Mouse (Mus musculus): Measurements from ENCODE around the gene Hoxd10.

Gene Hoxd10

DNA sequence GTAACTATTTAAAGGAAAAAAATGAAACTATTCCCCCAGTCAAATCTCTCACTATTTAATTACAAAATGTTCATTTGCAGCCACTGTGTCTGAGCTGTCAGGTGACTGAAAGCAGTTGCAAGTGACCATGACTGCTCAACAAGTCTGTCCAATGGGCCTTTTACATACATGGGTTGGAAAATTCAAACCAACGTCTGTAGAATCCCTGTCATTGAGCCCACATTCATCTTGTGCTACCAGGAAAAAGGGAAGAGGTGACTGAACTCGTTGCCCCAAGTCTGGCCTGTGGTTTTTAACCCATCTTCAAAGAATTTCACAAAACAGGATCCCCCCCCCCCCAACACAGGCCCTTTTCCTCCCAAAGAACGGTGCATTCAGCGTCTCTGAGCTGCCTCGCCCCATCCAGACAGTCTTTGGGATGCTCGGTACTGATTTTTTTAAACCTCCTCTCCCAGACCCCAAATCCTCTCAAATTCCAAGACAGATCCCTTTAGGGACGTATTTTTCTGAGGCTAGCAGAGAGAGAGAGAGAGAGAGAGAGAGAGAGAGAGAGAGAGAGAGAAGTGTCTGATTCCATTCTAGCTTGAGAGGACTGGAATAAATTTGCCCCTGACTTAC, 4.2 kb downstream of the Hoxd10 start:
- DNase-seq (ENCODE audit: low spot score in 2 of 2) = no peak

DNA sequence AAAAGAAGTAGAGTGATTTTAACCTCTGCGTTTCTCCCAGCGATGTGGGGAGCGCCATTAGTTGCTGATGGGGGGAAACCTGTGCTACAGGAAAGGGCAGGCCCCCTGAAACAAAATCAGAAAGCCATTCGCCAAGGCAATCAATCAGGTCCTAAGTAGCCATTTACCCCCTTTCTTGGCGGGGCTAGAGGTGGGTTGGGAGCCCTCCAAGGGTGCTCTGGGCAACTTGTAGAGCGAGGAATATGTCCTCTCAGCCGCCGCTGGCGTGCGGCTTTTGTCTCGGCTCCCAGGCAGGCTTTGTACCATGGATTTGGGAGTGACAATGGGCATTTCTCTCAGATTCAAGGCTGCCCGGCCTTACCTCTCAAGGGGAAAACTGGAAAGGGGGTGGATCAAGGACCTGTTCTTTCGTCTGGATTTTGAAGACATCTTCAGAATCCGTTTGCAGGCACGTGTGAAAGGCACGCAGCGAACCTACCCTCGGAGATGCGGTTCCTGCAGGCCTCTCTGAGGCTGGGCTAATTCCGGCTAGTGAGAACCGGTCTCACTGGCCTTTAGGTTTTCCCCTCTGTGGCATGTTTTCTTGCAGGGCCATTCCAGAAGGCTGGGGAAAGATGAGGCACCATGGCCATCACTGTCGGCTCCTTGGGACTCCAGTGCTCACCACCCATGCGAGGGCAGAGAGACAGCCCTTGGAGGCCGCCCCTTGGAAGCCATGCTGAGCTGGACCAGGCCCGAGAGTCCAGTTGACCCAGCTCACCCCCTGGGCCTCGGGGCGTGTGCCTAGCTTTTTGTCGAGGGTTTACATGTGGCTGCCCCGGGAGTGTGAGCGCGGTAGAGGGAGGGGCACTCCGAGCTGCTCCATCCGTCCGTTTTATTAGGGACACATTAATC, 5.0 kb downstream of the Hoxd10 start:
- DNase-seq (ENCODE audit: low spot score in 2 of 2) = no peak

GRCm38 (mm10) chr2:74697567-74698121, 5.9 kb downstream of the Hoxd10 start, which contains the start of gene Hoxd9:
Gene Hoxd9, plus strand, starts transcription at chr2:74697727.
- no peak for DNase-seq (ENCODE audit: low spot score in 2 of 2)

- no peak for DNase-seq (ENCODE audit: low spot score in 2 of 2)
These were observed 6.7 kb downstream of the Hoxd10 start for GRCm38 (mm10) chr2:74698201-74699052.

- DNase-seq (ENCODE audit: low spot score in 2 of 2) = no peak
These were observed 7.3 kb downstream of the Hoxd10 start for GRCm38 (mm10) chr2:74699053-74699430.

GRCm38 (mm10) chr2:74699664-74700545, 8.2 kb downstream of the Hoxd10 start:
- DNase-seq (ENCODE audit: low spot score in 2 of 2) = no peak

DNA sequence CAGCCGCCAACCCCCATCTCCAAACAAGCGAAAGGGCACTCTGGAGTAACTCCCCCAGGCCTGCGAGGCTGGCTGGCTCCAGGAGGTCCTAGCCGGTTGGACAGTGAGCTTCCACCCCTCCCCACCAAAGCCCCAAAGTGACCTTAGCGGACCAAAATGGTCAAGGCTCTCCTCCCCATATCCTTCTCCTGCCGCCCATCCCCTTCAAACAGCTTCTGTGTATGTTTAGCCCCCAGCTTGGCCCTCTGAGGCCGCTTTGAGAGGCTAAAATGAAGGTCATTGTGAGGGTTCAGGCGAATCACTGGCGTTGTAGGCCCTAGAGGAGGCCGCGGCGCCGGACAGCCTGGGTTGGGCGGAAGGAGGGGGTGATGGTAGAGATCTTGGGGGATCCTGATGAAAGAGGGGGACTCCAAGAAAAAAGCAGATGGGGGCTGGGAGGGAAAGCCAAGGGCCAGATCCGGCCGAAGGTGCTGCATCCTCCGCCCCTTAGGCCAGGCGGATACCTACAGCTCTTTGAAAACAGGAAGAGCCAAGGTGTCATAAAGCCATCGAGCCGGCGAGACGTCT, 8.9 kb downstream of the Hoxd10 start:
- DNase-seq (ENCODE audit: low spot score in 2 of 2) = no peak

DNA sequence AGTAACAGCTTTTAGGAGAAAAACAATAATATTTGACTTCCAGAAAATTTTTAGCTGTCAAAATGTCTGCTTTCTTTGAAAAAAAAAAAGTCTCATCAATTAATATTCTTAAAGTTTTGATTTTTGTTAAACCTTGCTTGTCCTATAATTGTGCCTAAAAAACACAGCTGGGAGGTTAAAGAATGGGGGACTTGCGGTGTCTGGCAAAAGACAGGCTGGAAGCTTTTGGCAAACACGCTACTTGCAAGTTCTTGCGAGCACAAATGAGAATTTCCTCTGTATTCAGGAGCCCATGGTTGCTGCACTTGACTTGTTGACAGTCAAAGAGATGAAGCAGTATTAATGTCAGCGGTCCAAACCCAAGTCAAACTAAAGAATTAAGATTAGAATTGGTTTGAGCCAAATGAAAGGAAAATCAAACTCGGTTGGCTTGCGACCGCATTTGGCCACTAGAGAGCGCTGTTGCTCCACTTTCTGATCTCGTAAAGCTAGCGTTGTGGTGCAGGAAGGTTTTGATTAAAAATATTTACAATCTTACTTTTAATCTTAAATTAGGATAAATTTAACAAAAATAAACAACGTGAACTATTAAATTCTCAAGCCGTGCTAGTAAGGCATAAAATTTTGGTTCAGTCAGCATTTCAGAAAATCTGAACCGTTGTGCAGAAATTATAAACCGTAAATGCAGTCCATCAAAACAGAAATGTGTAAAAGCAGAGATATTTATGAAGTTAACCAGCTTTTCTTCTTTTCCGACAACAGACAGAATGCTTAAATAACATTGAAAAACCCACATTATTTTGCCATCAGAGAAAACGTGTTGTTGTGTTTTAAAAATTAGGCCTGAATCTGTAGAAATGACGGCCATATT, 10.5 kb downstream of the Hoxd10 start:
- peak; percentile 42 to 56 for DNase-seq (ENCODE audit: low spot score in 2 of 2)

GRCm38 (mm10) chr2:74702820-74703219, 11.1 kb downstream of the Hoxd10 start:
- no peak for DNase-seq (ENCODE audit: low spot score in 2 of 2)

DNA sequence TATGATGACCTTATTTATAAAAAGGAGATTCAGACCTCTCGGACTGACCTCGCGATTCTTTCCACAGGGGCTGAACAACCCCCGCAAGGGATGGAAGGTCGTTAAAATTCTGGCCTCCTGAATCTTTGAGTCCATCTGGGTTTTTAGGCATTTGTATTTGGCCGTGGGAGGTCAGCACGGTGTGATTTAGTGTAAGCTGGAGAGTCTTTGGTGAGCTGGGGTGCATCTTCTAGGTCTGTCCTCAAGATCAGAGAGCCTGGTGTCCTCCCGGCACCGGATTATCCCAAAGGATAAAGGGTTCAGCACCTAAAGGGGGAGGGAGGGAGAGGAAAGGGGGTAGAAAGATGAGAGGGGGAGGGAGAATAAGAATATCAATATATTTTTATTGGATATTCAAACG, 11.6 kb downstream of the Hoxd10 start:
- DNase-seq (ENCODE audit: low spot score in 2 of 2) = no peak

DNA sequence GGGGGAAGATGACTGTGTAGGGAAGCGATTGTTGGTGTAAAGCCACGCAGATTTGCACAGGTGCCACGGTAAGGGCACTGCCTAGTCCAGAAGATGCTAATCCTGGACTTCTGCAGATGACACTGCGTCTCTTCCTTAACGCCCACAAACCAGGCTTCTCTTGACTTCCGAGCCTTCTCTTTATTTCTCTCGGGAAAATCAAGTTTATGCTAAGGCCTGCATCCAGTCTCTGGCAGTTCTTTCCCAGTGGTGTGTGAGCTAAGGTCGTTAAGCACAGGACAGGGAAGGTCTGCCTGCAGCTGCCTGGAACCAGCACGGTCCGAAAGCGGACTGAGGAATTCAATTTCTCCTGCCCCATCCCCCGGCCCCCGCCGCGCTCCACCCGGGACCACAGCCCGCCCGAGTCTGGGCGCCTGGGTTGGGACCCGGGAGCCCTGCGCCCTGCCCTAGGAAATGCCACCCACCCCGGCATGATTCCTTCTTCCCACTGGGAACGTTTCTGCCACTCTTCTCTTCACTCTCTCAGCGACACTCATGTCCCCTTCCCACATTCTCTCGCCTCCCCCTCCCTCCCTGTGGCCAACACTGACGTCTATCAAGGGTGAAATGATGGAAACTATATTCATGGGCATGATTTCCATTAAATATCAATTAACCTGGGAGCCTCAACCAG, 12.1 kb downstream of the Hoxd10 start:
- no peak for DNase-seq (ENCODE audit: low spot score in 2 of 2)

DNA sequence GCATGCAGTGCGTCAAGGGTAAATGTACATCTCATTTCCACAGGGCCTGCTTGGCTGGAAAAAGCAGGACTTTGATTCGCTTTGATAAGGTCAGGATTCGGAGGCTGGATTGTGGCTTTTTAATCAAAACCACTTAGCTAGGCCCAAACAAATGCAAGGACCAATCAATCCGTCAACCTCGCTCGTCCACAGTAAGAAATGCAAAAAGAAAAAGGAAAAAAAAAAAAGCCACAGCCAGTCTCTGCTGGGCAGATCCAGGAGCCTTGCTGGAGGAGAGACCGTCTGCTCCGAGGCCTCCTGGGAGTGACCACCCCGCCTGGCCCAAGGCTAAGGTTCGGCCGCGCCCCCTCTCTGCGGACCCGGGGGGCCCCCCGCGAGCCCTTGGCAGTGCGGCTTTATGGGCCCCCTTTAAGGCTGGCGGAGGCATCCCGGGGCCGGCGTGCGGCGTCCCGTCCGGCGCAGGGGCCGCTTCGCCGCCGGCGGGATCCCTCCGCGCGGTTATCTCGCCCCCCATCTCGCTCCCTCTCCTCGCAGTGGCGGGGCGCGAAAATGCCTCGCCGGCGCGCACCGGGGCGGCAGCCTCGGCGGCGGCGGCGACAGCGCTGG, 12.8 kb downstream of the Hoxd10 start, which contains the start of gene Hoxd8:
Gene Hoxd8 (plus strand): TSS at position 223 of the 606 bp plus-strand sequence.
- DNase-seq (ENCODE audit: low spot score in 2 of 2) = no peak

GRCm38 (mm10) chr2:74704999-74705466, 13.3 kb downstream of the Hoxd10 start:
- DNase-seq (ENCODE audit: low spot score in 2 of 2) = no peak

GRCm38 (mm10) chr2:74705467-74706089, 13.9 kb downstream of the Hoxd10 start:
- no peak for DNase-seq (ENCODE audit: low spot score in 2 of 2)

DNA sequence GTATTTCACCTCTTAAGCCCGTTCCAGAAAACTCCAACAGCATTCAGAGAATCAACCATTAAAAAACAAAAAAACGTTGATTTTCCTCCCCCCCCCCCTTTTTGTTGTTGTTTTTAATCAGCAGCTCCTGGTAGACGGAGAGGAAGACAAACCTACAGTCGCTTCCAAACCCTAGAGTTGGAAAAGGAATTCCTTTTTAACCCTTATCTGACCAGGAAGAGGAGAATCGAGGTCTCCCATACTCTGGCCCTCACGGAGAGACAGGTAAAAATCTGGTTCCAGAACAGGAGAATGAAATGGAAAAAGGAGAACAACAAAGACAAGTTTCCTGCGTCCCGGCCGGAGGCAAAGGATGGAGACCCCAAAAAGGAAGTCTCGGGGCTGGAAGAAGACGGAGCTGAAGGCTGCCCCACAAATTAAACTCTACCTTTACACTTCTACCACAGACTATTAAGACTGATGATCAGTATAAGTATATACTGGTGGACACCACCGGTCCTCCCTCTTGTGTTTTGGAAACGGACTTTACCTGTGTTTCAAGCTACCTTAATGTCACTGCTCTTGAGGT, 14.8 kb downstream of the Hoxd10 start:
- DNase-seq (ENCODE audit: low spot score in 2 of 2) = no peak

GRCm38 (mm10) chr2:74707599-74707998, 15.9 kb downstream of the Hoxd10 start:
- DNase-seq (ENCODE audit: low spot score in 2 of 2) = no peak

GRCm38 (mm10) chr2:74708676-74709075, 17.0 kb downstream of the Hoxd10 start:
- DNase-seq (ENCODE audit: low spot score in 2 of 2) = no peak
